ENCODE assay signal across 8 mouse cellular contexts in genomic region chr15:27795942-27796867, GRCm38 (mm10).
DNase-seq lines count a peak whose midpoint lies in the region; ATAC-seq and TF ChIP-seq lines count a peak whose summit lies in the region.

No protein-coding gene starts in this region.

- no peaks in the 10 kb centered on the region for H3K27me3 ChIP-seq in lung, embryonic 14.5 days (ENCODE audit: insufficient read depth, low read length)
- no peaks in the 10 kb centered on the region for H3K27me3 ChIP-seq in forebrain, embryonic 12.5 days
- no peaks in the 10 kb centered on the region for H3K27me3 ChIP-seq in intestine, embryonic 14.5 days (replicated peaks; ENCODE audit: control insufficient read depth, insufficient read depth, low read length)

- no peak for TF ChIP-seq CTCF in lung, embryonic 14.5 days (IDR thresholded peaks at IDR 0.05; ENCODE audit: low read depth)

- ATAC-seq in lung, embryonic 14.5 days (ENCODE audit: insufficient read depth): peak; percentile 38
- no peak for ATAC-seq in forebrain, embryonic 12.5 days (ENCODE audit: low FRiP score)
- ATAC-seq in intestine, embryonic 14.5 days (replicated peaks; ENCODE audit: low FRiP score, low TSS enrichment, low read depth): no peak

- peak overlapping the region; percentile 72; the same call in 1 of the 2 replicates for H3K27ac ChIP-seq in lung, embryonic 14.5 days (ENCODE audit: low read depth)
- peak overlapping the region; percentile 90 for H3K27ac ChIP-seq in forebrain, embryonic 12.5 days
- peak overlapping the region; percentile 67 for H3K27ac ChIP-seq in intestine, embryonic 14.5 days (ENCODE audit: low read depth)

- intact Hi-C loops in left cerebral cortex, postnatal 25 days (cut with DNase I): no loop called here

- WGBS in lung, embryonic 14.5 days: 47% methylated on average over 22 of the region's 22 CpGs
- WGBS in forebrain, embryonic 12.5 days: 84% methylated on average over 22 of the region's 22 CpGs
- 47% methylated on average over 22 of the region's 22 CpGs for WGBS in intestine, embryonic 14.5 days

- H3K4me2 ChIP-seq in lung, embryonic 14.5 days: no peak overlapping the region; the same call in 1 of the 2 replicates
- H3K4me2 ChIP-seq in forebrain, embryonic 12.5 days: no peak overlapping the region
- no peak overlapping the region for H3K4me2 ChIP-seq in intestine, embryonic 14.5 days (ENCODE audit: low read length)

- DNase-seq in lung, embryonic 14.5 days: peak; percentile 65
- no peak for DNase-seq in lung, postnatal 36 days
- no peak for DNase-seq in intestine, embryonic 14.5 days (ENCODE audit: low spot score)
- DNase-seq in naive thymus-derived CD4-positive, alpha-beta T cell, adult 2 months (ENCODE audit: low read depth): peak; percentile 83
- DNase-seq in cerebellum, adult 11-12 months: no peak
- no peak for DNase-seq in frontal cortex, postnatal 25 days (ENCODE audit: low spot score in 2 of 2)
- no peak for DNase-seq in left cerebral cortex, postnatal 25 days (ENCODE audit: low spot score in 2 of 2)

- H3K4me1 ChIP-seq in lung, embryonic 14.5 days (ENCODE audit: insufficient read depth): peaks cover 20% of the 10 kb centered on the region
- peaks cover 57% of the 10 kb centered on the region for H3K4me1 ChIP-seq in forebrain, embryonic 12.5 days
- peaks cover 35% of the 10 kb centered on the region for H3K4me1 ChIP-seq in intestine, embryonic 14.5 days (replicated peaks; ENCODE audit: control insufficient read depth, insufficient read depth, low read length)

- peaks cover 27% of the 10 kb centered on the region for H3K36me3 ChIP-seq in lung, embryonic 14.5 days (ENCODE audit: insufficient read depth)
- H3K36me3 ChIP-seq in forebrain, embryonic 12.5 days (replicated peaks): peaks cover 10% of the 10 kb centered on the region
- H3K36me3 ChIP-seq in intestine, embryonic 14.5 days (ENCODE audit: control insufficient read depth, insufficient read depth, low read length): peaks cover 13% of the 10 kb centered on the region

- no peak overlapping the region for H3K4me3 ChIP-seq in lung, embryonic 14.5 days (ENCODE audit: low read depth, low read length)
- no peak overlapping the region for H3K4me3 ChIP-seq in forebrain, embryonic 12.5 days (replicated peaks)
- H3K4me3 ChIP-seq in intestine, embryonic 14.5 days (ENCODE audit: low read depth, low read length): no peak overlapping the region

- no peaks in the 10 kb centered on the region for H3K9me3 ChIP-seq in lung, embryonic 14.5 days (ENCODE audit: low read depth, low read length)
- H3K9me3 ChIP-seq in forebrain, embryonic 12.5 days: no peaks in the 10 kb centered on the region
- no peaks in the 10 kb centered on the region for H3K9me3 ChIP-seq in intestine, embryonic 14.5 days (ENCODE audit: control insufficient read depth, low read length)

- peak overlapping the region; percentile 20 for H3K9ac ChIP-seq in lung, embryonic 14.5 days
- H3K9ac ChIP-seq in forebrain, embryonic 12.5 days: no peak overlapping the region
- no peak overlapping the region for H3K9ac ChIP-seq in intestine, embryonic 14.5 days (ENCODE audit: low read length)

Comparison
In these comparisons a context has a peak if more than half of its experiments do, and no peak if none do; other contexts are left out.
1. DNase-seq: peak in lung, embryonic 14.5 days (single experiment) and naive thymus-derived CD4-positive, alpha-beta T cell, adult 2 months (single experiment); none in lung, postnatal 36 days (single experiment), intestine, embryonic 14.5 days (single experiment), cerebellum, adult 11-12 months (single experiment), frontal cortex, postnatal 25 days (0 of 2) and left cerebral cortex, postnatal 25 days (0 of 2).
2. Peak in every context shown above with its lines, with median percentiles within 50 percentile points of each other: H3K27ac ChIP-seq.